Mouse (Mus musculus) neural tube, embryonic 12.5 days (tissue): Measurements from ENCODE around the gene Gm20388. TPM values are rescaled to one million over a fixed set of nuclear protein-coding genes. Genes with fewer than 3 reads are reported as not detected.

ENCODE experiments used
- ATAC-seq: fragments of 200-750 bp; cut with Nextera tagmentation; 2 replicates; pipeline ENCODE4 v1.8.0; 2017; ENCODE audit warnings: low read depth, mild to moderate bottlenecking, moderate TSS enrichment, moderate library complexity; ENCODE audit not compliant: low FRiP score
- H3K27ac ChIP-seq: fragments of 300-500 bp; sonication (generic); 2 replicates; pipeline ENCODE4 v1.5.1; 2016
- H3K27me3 ChIP-seq: fragments of 300-500 bp; sonication (generic); replicated peaks from 2 replicates; pipeline ENCODE4 v1.6.1; 2016; ENCODE audit warnings: mild to moderate bottlenecking
- H3K36me3 ChIP-seq: fragments of 300-500 bp; sonication (generic); 2 replicates; pipeline ENCODE4 v1.6.1; 2016; ENCODE audit warnings: mild to moderate bottlenecking
- H3K4me1 ChIP-seq: fragments of 300-500 bp; sonication (generic); 2 replicates; pipeline ENCODE4 v1.6.1; 2016
- H3K4me2 ChIP-seq: fragments of 300-500 bp; sonication (generic); replicated peaks from 2 replicates; pipeline ENCODE4 v1.6.1; 2016; ENCODE audit warnings: mild to moderate bottlenecking
- H3K4me3 ChIP-seq: fragments of 300-500 bp; sonication (generic); 2 replicates; pipeline ENCODE4 v1.5.1; 2016
- H3K9ac ChIP-seq: fragments of 300-500 bp; sonication (generic); 2 replicates; pipeline ENCODE4 v1.6.1; 2016; ENCODE audit warnings: mild to moderate bottlenecking
- H3K9me3 ChIP-seq: fragments of 300-500 bp; sonication (generic); 2 replicates; pipeline ENCODE4 v1.6.1; 2016; ENCODE audit warnings: mild to moderate bottlenecking
- WGBS: fragments of 180-500 bp; shearing (Covaris S2); methylation state at CpG from one replicate; pipeline ENCODE4 v1.1.7; 2016; 5-methylcytosine and 5-hydroxymethylcytosine counted together
- polyA plus RNA-seq: library from polyadenylated mRNA; unstranded; fragments of >200 nt; fragmentation: Nextera tagmentation; extraction: Ambion mirVana; gene quantifications from 2 replicates; pipeline ENCODE4 v1.2.1, GENCODE M21; 2016

The Gm20388 gene
- polyA plus RNA-seq, 1 experiment from 2014 or later: not detected

DNA sequence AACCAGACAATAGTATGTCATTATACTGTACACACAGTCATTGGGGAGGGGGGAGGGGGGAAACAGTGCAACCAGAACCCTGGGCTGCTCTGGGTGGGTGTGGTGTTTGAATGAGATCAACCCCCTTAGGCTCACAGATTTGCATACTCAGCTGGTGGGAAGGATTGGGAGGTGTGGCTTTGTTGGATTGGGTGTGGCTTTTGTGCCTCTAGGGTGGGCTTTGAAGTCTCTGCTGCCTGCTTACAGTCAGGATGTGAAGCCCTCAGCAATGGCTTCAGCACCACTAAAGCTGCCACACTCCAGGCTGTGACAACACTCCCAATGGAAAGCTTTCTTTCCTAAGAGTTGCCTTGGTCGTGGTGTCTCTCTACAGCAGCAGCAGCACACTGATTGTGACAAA, 1976.9 kb downstream of the Gm20388 start:
- no peak overlapping the region for H3K4me3 ChIP-seq
- 75% methylated on average over 1 of the region's 1 CpGs for WGBS
- ATAC-seq: no peak
- no peak overlapping the region for H3K9ac ChIP-seq
- no peaks in the 10 kb centered on the region for H3K27me3 ChIP-seq
- no peak overlapping the region for H3K4me2 ChIP-seq
- H3K9me3 ChIP-seq: no peaks in the 10 kb centered on the region
- no peaks in the 10 kb centered on the region; the same call in 1 of the 2 replicates for H3K4me1 ChIP-seq
- H3K27ac ChIP-seq: no peak overlapping the region
- peaks cover 54% of the 10 kb centered on the region for H3K36me3 ChIP-seq

DNA sequence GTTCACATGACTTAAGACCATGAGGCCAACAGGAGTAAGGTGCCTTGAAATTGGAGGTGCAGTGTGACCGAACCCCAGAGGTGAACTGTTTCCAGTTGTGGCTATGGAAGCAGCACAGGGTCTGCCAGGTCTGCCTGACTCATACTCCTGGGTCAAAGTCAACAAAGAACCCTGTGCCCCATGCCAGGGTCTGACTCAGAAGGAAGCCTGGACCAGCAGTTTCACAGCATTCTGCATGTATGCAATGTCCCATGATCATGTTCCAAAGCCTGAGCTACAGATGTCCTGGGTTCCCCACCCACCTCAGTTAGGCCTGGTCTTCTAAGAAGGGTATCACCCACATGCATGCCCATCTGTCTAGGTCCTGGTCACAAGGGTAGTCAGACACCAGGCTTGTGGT, 1978.7 kb downstream of the Gm20388 start:
- ATAC-seq: no peak

DNA sequence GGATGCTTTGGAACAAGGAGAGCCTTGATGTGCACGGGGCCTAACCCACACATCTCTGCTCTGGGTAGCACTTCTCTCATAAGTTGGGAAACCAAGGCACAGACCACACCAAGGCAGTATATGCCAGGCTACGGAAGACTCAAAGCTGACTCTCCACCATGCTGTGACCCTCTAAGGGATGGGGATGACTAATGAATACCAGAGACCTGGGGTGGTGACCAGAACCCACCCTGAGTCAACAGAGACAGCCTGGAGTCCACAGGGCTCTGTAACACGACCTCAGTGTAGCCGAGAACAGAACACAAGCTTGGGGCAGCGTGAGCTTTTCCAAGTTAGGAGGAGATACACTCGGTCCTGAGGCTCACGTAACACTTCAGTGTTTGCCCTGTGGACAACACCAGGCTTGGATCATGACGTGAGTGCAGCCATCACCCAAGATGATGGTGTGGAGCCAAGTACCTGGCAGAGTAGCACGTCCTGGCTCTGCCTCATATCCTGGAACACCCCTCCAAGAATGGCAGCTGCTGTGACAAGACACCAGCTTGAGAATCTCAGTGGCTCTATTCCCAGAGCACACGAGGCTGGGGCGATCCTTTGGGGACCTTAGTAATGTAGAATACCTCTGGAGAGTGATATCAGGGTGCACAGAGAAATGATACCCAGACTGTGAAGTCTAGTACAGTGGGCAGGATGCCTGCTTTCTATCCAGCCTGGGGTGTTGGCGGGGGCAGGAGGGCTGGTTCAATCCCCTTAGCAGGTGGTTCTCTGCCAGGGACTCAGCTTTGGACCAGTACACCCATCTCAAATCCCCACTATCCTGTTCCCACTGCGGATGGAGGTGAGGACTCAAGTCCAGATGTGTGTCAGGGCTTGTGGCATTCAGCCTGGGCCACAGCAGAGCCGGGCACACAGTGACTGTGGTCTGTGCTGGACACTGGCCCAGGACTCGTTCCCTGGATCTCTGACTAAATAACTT, 1979.5 kb downstream of the Gm20388 start:
- Histone ChIP-seq H3K4me2 (no peak overlapping the region), H3K36me3 (peaks cover 29% of the 10 kb centered on the region), H3K27me3 (no peaks in the 10 kb centered on the region), H3K4me3 (no peak overlapping the region), H3K27ac (no peak overlapping the region), H3K9ac (no peak overlapping the region), H3K4me1 (no peaks in the 10 kb centered on the region; the same call in 1 of the 2 replicates), H3K9me3 (no peaks in the 10 kb centered on the region)
- WGBS: 84% methylated on average over 15 of the region's 15 CpGs
- ATAC-seq: no peak

More for the DNA sequence above, 1978.7 kb downstream of the Gm20388 start:
- Histone ChIP-seq H3K27ac (no peak overlapping the region), H3K4me1 (no peaks in the 10 kb centered on the region; the same call in 1 of the 2 replicates), H3K9ac (no peak overlapping the region), H3K27me3 (no peaks in the 10 kb centered on the region), H3K4me3 (no peak overlapping the region), H3K4me2 (no peak overlapping the region), H3K36me3 (peaks cover 37% of the 10 kb centered on the region), H3K9me3 (no peaks in the 10 kb centered on the region)
- 87% methylated on average over 1 of the region's 1 CpGs for WGBS

DNA sequence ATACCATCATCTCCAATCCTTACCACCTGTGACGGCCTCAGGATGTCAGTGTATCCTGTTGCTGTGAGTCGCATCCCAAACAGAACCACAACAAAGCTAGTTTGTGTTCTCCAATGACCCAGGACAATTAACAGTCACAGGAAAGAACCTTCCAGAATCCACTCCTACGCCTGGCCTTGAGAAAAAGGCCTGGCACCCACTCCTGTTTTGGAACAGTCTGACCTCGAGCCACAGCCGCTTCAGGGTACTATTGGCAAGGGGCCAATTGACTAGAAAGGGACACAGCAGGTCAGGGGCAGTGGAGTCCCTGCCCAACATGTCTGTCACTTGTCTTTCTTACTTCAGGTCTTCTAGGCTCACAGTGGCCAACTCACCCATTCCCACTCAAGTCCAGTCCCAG, 1982.2 kb downstream of the Gm20388 start:
- Histone ChIP-seq H3K9ac (no peak overlapping the region), H3K36me3 (peaks cover 3% of the 10 kb centered on the region), H3K4me1 (peaks cover 22% of the 10 kb centered on the region), H3K9me3 (no peaks in the 10 kb centered on the region), H3K4me3 (no peak overlapping the region), H3K4me2 (no peak overlapping the region), H3K27ac (no peak overlapping the region), H3K27me3 (no peaks in the 10 kb centered on the region)
- no peak for ATAC-seq
- 83% methylated on average over 5 of the region's 5 CpGs for WGBS

DNA sequence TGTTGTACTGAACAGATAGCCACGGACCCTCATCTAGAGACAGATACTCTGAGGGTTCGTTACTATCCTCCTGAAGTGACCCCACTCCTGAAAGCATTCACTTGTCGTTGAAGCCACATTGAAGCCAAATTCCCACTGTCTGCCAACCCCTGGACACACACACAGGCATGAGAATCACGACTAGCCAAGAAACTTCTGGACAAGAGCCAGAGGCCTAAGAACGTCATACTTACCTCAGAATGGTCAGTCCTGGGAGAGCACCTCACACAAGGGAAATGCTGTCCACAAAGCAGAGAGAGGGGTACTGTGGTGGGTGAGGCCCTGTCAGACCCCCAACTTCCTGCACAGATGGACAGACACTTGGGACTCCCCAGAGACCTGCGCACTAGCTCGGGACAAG, 1985.3 kb downstream of the Gm20388 start:
- Histone ChIP-seq H3K27ac (no peak overlapping the region), H3K4me1 (peaks cover 41% of the 10 kb centered on the region), H3K4me2 (no peak overlapping the region), H3K9me3 (no peaks in the 10 kb centered on the region), H3K9ac (no peak overlapping the region), H3K36me3 (no peaks in the 10 kb centered on the region), H3K27me3 (no peaks in the 10 kb centered on the region), H3K4me3 (no peak overlapping the region)
- 86% methylated on average over 7 of the region's 7 CpGs for WGBS
- no peak for ATAC-seq

DNA sequence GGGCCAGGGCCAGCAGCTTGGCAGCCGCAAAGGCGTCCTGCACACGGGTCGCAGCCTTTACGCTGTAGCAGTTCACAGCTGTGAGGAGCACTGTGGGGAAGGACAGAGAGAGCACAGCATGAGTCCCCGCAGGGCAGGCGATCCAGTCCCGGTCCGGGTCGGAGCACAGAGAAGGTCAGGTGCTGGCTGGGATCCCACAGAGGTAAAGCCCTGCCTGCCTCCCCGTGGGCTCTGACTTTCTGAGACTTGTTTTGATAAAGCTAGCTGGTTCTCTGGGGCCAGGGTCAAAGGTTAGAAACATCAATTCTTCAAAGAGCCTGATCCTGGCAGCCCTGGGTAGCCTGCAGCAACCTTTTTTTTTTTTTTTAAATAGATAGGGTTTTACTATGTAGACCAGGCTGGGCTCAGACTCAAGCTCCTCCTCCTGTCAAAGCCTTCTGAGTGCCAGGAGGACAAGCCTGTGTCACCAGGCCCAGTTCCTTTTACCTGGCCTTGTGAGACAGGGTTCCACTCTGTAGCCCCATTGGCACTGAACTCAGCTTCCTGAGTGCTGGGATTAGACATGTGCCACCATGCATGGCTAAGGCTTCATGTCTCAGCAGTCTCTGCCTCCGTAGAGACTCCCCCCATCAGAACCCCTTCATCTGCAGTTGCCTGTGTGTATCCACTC, 1986.0 kb downstream of the Gm20388 start:
- ATAC-seq: no peak

DNA sequence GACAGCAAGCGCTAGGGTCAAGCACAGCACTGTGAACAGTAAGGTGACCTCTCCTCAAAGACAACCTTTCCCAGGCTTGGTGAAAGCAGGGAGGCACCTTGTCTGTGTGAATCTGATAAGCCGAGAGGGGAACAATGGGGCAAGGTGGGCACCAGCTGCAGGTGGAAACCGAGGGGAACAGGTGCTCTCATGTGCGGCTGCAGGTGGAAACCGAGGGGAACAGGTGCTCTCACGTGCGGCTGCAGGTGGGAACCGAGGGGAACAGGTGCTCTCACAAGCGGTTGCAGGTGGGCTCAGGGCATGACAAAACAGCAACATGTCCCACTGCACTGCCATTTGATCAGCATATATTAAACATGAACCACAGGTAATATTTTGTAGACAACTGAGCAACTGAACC, 1986.6 kb downstream of the Gm20388 start:
- no peak for ATAC-seq
- WGBS: 85% methylated on average over 9 of the region's 9 CpGs
- H3K4me1 ChIP-seq: peaks cover 49% of the 10 kb centered on the region

More for the DNA sequence above, 1986.0 kb downstream of the Gm20388 start:
- 26% methylated on average over 12 of the region's 12 CpGs for WGBS
- Histone ChIP-seq H3K36me3 (no peaks in the 10 kb centered on the region), H3K27me3 (no peaks in the 10 kb centered on the region), H3K27ac (no peak overlapping the region), H3K9me3 (no peaks in the 10 kb centered on the region), H3K4me2 (no peak overlapping the region), H3K9ac (0 out of 2 replicates have a peak overlapping the region, but pooled peaks have one; percentile 26), H3K4me3 (no peak overlapping the region), H3K4me1 (peaks cover 44% of the 10 kb centered on the region)

DNA sequence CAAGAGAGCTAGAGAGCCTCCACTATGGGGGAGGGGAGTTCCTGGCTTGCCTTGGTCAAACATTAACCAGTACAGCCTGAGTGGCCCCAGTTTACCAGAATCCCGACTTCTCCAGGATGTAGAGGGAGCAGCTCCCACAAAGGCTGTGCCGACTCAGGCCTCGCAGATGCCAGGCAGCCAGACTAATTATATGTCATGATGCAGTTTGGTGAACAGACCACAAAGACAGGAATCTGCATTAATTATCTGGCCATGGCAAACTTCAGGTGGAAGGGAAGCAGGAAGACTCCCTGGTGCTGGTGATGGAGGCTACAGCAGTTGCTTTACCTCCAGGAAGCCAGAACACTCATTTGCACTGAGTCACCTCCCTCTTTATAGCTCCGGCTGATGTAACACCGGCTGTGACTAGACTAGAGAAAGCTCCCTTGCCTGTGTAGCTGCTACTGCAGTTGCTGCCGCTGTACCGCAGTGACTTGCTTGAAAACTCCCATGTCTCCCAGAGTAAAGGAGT, 1987.3 kb downstream of the Gm20388 start:
- WGBS: 4% methylated on average over 7 of the region's 7 CpGs
- Histone ChIP-seq H3K9me3 (no peaks in the 10 kb centered on the region), H3K27me3 (no peaks in the 10 kb centered on the region), H3K36me3 (no peaks in the 10 kb centered on the region), H3K4me3 (no peak overlapping the region), H3K9ac (no peak overlapping the region), H3K4me2 (peak overlapping the region; percentile 12), H3K27ac (peak overlapping the region; percentile 47; the same call in 1 of the 2 replicates), H3K4me1 (peaks cover 49% of the 10 kb centered on the region)
- 0 out of 2 replicates have a peak, but pooled peaks have one; percentile 5 for ATAC-seq

More for the DNA sequence above, 1986.6 kb downstream of the Gm20388 start:
- no peaks in the 10 kb centered on the region for H3K36me3 ChIP-seq
- H3K4me2 ChIP-seq: no peak overlapping the region
- no peak overlapping the region for H3K27ac ChIP-seq
- no peaks in the 10 kb centered on the region for H3K27me3 ChIP-seq
- H3K4me3 ChIP-seq: no peak overlapping the region
- no peak overlapping the region for H3K9ac ChIP-seq
- H3K9me3 ChIP-seq: no peaks in the 10 kb centered on the region

DNA sequence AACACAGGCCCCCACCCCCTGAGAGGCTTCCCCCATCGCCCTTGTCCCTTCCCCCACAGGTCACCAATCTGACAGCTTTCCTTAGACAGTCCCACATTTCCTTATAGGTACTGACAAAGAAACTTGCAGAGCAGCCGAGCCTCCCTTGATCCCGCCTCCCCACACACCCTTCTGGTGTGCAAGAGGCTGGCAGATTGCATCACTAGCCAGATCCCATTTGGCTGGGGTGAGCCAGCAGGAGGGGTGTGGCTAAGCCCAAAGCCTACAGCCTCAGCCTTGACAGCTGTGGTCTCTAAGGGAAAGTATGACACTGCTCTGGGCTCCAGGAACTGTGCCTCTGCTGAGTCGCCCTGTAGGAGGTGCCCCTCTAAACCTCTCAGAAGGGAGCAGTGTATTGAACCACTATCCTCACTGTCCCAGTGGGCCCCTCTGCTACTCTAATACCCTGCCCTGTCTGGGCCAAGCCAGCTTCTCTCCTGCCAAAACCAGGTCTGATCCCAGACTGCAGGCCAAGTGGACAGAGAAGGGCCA, 1987.8 kb downstream of the Gm20388 start:
- ATAC-seq: peak; percentile 81
- Histone ChIP-seq H3K9me3 (no peaks in the 10 kb centered on the region), H3K27me3 (no peaks in the 10 kb centered on the region), H3K9ac (no peak overlapping the region), H3K36me3 (no peaks in the 10 kb centered on the region), H3K27ac (peak overlapping the region; percentile 47; the same call in 1 of the 2 replicates), H3K4me1 (peaks cover 49% of the 10 kb centered on the region), H3K4me2 (peak overlapping the region; percentile 12), H3K4me3 (no peak overlapping the region)
- WGBS: 4% methylated on average over 4 of the region's 4 CpGs

DNA sequence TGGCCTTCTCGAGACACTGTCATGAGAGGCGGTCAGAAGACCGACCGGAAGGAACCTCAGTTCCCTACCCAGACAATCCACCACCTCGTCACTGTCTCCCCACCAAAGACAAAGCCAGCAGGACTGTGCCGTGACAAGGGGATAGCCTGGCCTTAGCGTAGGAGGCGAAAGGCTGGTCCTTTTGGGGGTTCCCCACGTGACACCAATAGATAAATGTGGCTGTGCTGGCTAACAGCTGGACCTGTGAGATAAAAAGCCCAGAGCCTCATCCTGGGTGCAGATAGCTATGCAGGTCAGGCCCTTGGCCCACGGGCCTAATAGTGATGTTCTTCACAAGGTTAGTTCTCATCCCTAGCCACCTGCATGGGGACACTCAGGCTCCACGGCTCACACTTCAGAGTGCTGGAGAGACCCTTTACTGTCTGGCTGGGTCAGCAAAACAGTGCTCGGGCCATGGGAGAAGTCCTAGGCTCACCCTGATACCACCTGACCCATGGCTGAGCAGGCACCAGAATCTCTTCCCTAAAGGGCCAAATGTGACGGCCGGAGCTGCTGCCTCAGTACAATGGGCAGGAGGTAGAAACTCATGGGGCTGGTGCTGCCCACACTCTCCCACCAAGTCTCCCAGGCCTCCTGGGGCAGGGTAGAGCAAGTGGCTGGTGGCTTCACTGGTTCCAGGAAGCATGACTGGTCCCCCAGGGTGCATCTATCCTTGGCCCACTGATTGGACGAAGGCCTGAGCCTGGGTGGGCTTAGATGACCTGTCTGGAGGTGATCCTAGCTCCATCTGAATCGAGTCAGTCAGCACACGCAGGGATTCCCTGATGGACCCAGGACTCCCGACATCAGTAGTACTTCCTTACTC, 1988.8 kb downstream of the Gm20388 start:
- ATAC-seq: 0 out of 2 replicates have a peak, but pooled peaks have one; percentile 5
- no peak overlapping the region for H3K9ac ChIP-seq
- H3K4me2 ChIP-seq: peak overlapping the region; percentile 12; the same call in 1 of the 2 replicates

More for the DNA sequence above, 1988.8 kb downstream of the Gm20388 start:
- WGBS: 66% methylated on average over 18 of the region's 18 CpGs
- Histone ChIP-seq H3K36me3 (no peaks in the 10 kb centered on the region), H3K4me1 (peaks cover 49% of the 10 kb centered on the region), H3K9me3 (no peaks in the 10 kb centered on the region), H3K27me3 (no peaks in the 10 kb centered on the region), H3K4me3 (no peak overlapping the region), H3K27ac (no peak overlapping the region)
